Mouse (Mus musculus): ENCODE results near the gene Artn. TPM values are rescaled to one million over a fixed set of nuclear protein-coding genes. Genes with fewer than 3 reads are reported as not detected.

Artn gene
- polyA plus RNA-seq, 1 experiment from 2014 or later, result 0.70 TPM

DNA sequence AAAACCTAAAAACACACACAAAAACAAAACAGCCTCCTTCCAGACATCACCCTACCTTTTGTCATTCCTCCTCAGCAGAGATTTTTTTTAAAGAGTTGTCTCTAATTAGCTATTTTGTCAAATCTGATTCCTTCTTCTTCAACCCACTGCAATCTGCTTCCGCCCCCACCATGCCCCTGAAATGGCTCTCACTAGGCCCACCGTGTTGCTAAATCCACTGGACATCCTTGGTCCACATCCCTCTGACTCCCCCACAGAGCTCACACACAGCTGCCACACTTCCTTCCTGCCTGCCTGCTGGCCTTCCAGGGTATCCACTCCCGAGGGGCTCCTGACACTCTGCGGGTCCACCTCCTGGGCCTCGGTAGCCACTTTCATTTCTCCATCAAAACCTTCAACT is 50.9 kb downstream of the Artn start:
- peaks cover 10% of the 10 kb centered on the region for H3K4me1 ChIP-seq (ENCODE audit: control insufficient read depth, insufficient read depth, low read length)
- no peak overlapping the region for H3K4me2 ChIP-seq (ENCODE audit: low read depth, low read length)
- no peak for ATAC-seq (replicated peaks; ENCODE audit: extremely low read depth, insufficient read depth, low FRiP score)
- no peaks in the 10 kb centered on the region for H3K27me3 ChIP-seq (ENCODE audit: control insufficient read depth, insufficient read depth, low read length)
- H3K9ac ChIP-seq (ENCODE audit: low read length), result no peak overlapping the region
- no peak overlapping the region for H3K4me3 ChIP-seq (ENCODE audit: low read length)
- 58% methylated on average over 5 of the region's 5 CpGs for WGBS
- H3K36me3 ChIP-seq (ENCODE audit: control insufficient read depth, insufficient read depth), result peaks cover 4% of the 10 kb centered on the region; the same call in 1 of the 2 replicates
- no peaks in the 10 kb centered on the region for H3K9me3 ChIP-seq (replicated peaks; ENCODE audit: control insufficient read depth, low read length)
- H3K27ac ChIP-seq (ENCODE audit: low read length), result no peak overlapping the region

DNA sequence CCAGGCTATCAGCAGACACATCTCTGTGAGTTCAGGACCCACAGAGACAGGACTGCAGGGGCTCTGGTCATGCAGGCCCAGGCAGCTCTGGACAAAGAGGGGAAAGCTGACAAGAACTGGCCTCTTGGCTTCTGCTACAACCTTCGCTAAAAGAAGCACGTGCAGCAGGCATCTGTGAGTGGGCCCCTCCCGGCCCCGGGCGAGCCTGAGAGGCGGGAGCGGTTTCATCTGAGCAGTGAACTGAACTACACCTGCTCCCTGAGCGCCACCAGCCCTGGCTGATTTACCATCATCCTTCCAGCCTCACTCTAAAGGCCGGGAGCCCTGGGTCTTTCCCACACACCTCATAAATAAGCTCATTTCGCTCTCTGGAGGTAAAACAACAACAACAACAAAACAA is 51.3 kb downstream of the Artn start:
- Histone ChIP-seq H3K27ac (ENCODE audit: low read length) (no peak overlapping the region), H3K9ac (ENCODE audit: low read length) (no peak overlapping the region), H3K4me3 (ENCODE audit: low read length) (no peak overlapping the region), H3K4me1 (ENCODE audit: control insufficient read depth, insufficient read depth, low read length) (peaks cover 8% of the 10 kb centered on the region), H3K9me3 (replicated peaks; ENCODE audit: control insufficient read depth, low read length) (no peaks in the 10 kb centered on the region), H3K27me3 (ENCODE audit: control insufficient read depth, insufficient read depth, low read length) (no peaks in the 10 kb centered on the region), H3K4me2 (ENCODE audit: low read depth, low read length) (no peak overlapping the region), H3K36me3 (ENCODE audit: control insufficient read depth, insufficient read depth) (peaks cover 4% of the 10 kb centered on the region; the same call in 1 of the 2 replicates)
- 43% methylated on average over 10 of the region's 10 CpGs for WGBS
- no peak for ATAC-seq (replicated peaks; ENCODE audit: extremely low read depth, insufficient read depth, low FRiP score)

Other genes with a start within 250 kb of the Artn start
- gene Dmap1, start 247.5 kb downstream of the Artn start, polyA plus RNA-seq (2015; fragmentation: Nextera tagmentation; extraction: Ambion mirVana), result 41.0 and 45.7 TPM in 2 replicates
- not detected in 2 replicates for gene Gm12845, start 205.4 kb downstream of the Artn start, polyA plus RNA-seq (2015; fragmentation: Nextera tagmentation; extraction: Ambion mirVana)
- gene Klf17, start 164.1 kb downstream of the Artn start, polyA plus RNA-seq (2015; fragmentation: Nextera tagmentation; extraction: Ambion mirVana), result not detected in 2 replicates
- 5.3 and 6.7 TPM in 2 replicates for gene Slc6a9, start 95.3 kb downstream of the Artn start, polyA plus RNA-seq (2015; fragmentation: Nextera tagmentation; extraction: Ambion mirVana)
- gene Ccdc24, start 57.2 kb downstream of the Artn start, polyA plus RNA-seq (2015; fragmentation: Nextera tagmentation; extraction: Ambion mirVana), result 0.51 and 0.55 TPM in 2 replicates
- 8.6 and 9.5 TPM in 2 replicates for gene B4galt2, start 46.3 kb downstream of the Artn start, polyA plus RNA-seq (2015; fragmentation: Nextera tagmentation; extraction: Ambion mirVana)
- 229 and 244 TPM in 2 replicates for gene Atp6v0b, start 42.4 kb downstream of the Artn start, polyA plus RNA-seq (2015; fragmentation: Nextera tagmentation; extraction: Ambion mirVana)
- gene Dph2, start 37.7 kb downstream of the Artn start, polyA plus RNA-seq (2015; fragmentation: Nextera tagmentation; extraction: Ambion mirVana), result 12.5 and 15.1 TPM in 2 replicates
- gene Ipo13, start 14.8 kb downstream of the Artn start, polyA plus RNA-seq (2015; fragmentation: Nextera tagmentation; extraction: Ambion mirVana), result 43.7 and 49.4 TPM in 2 replicates
- 7.8 and 8.9 TPM in 2 replicates for gene St3gal3, start 205.2 kb upstream of the Artn start, polyA plus RNA-seq (2015; fragmentation: Nextera tagmentation; extraction: Ambion mirVana)

All from heart, embryonic 16.5 days (tissue).